Comparison of ENCODE assay signal across 8 mouse cellular contexts in genomic region chr3:95818571-95819288, GRCm38 (mm10). TPM values are rescaled to one million over a fixed set of nuclear protein-coding genes. Genes with fewer than 3 reads are reported as not detected.
A peak's percentile ranks its signal among the peaks of the same experiment; 100 is the strongest.
DNase-seq lines count a peak whose midpoint lies in the region; ATAC-seq and TF ChIP-seq lines count a peak whose summit lies in the region.

TSS of gene Rprd2 (minus strand) at chr3:95818863.

- peak within 1 kb of the TSS; percentile 96 for H3K9ac ChIP-seq in ES-Bruce4 (ENCODE audit: low read depth, poor library complexity, severe bottlenecking)
- peak within 1 kb of the TSS; percentile 97 for H3K9ac ChIP-seq in forebrain, embryonic 14.5 days (ENCODE audit: low read length)

- peak within 1 kb of the TSS; percentile 94 for H3K27ac ChIP-seq in ES-Bruce4 (ENCODE audit: insufficient read depth, low read length)
- H3K27ac ChIP-seq in forebrain, embryonic 14.5 days (ENCODE audit: low read depth, low read length): peak within 1 kb of the TSS; percentile 100

- WGBS in forebrain, embryonic 14.5 days: under 1% methylated on average over 57 of the region's 60 CpGs
- under 1% methylated on average over 60 of the region's 60 CpGs for whole genome bisulfite sequencing in lung, adult 2 months

- H3K4me2 ChIP-seq in forebrain, embryonic 14.5 days (ENCODE audit: low read length): peak within 1 kb of the TSS; percentile 66

- no peak for TF ChIP-seq EP300 in ES-Bruce4 (IDR thresholded peaks at IDR 0.05; ENCODE audit: insufficient read depth, low read depth, low read length)

- ATAC-seq in cerebellum, adult (ENCODE audit: insufficient number of reproducible peaks, low FRiP score, low TSS enrichment): peak; percentile 54; the same call in 1 of the 2 replicates
- peak; percentile 52 for ATAC-seq in forebrain, embryonic 14.5 days
- ATAC-seq in neutrophil, adult 5-6 weeks (ENCODE audit: extremely low read depth, insufficient number of reproducible peaks, low FRiP score, poor library complexity, severe bottlenecking): peak; percentile 17; the same call in 1 of the 2 replicates

- DNase-seq in forebrain, embryonic 14.5 days (ENCODE audit: low spot score): peak; percentile 80
- DNase-seq in heart, postnatal 14 days: peak; percentile 82 to 83
- DNase-seq in layer of hippocampus, adult 18-20 months (ENCODE audit: low spot score in 2 of 2): peak; percentile 76 to 87
- peak; percentile 82 for DNase-seq in lung, adult 2 months
- DNase-seq in thymus, adult 18-20 months: peak; percentile 48 to 66

- H3K4me1 ChIP-seq in ES-Bruce4 (ENCODE audit: control insufficient read depth, insufficient read depth, low read length): no peaks in the 10 kb centered on the region
- peaks cover 6% of the 10 kb centered on the region; the same call in 1 of the 2 replicates for H3K4me1 ChIP-seq in forebrain, embryonic 14.5 days (ENCODE audit: control insufficient read depth, insufficient read depth, low read length)
- no peaks in the 10 kb centered on the region; the same call in 1 of the 2 replicates for H3K4me1 ChIP-seq in lung, adult 2 months (ENCODE audit: control insufficient read depth, insufficient read depth, low read length)

- H3K27me3 ChIP-seq in ES-Bruce4 (ENCODE audit: control insufficient read depth, insufficient read depth, low read length, poor library complexity, severe bottlenecking): no peaks in the 10 kb centered on the region
- H3K27me3 ChIP-seq in forebrain, embryonic 14.5 days (replicated peaks; ENCODE audit: control insufficient read depth, insufficient read depth, low read length): no peaks in the 10 kb centered on the region

- intact Hi-C loops in heart, postnatal 14 days (cut with DNase I): loop anchor here (5.0 kb wide), 1 partner anchor 186 kb away; no protein-coding TSS in a partner anchor

- no peak for TF ChIP-seq POLR2A in ES-Bruce4 (IDR thresholded peaks at IDR 0.05; ENCODE audit: insufficient read depth, low read length)
- TF ChIP-seq POLR2A in lung, adult 2 months (IDR thresholded peaks at IDR 0.05; ENCODE audit: borderline replicate concordance, extremely low read depth, low read depth, low read length): peak; percentile 60; the same call in 1 of the 2 replicates

- no peaks in the 10 kb centered on the region for H3K9me3 ChIP-seq in ES-Bruce4 (replicated peaks; ENCODE audit: control insufficient read depth, insufficient read depth, low read length, poor library complexity, severe bottlenecking)
- H3K9me3 ChIP-seq in forebrain, embryonic 14.5 days (replicated peaks; ENCODE audit: control insufficient read depth, low read length): no peaks in the 10 kb centered on the region

- no peak for TF ChIP-seq CTCF in ES-Bruce4 (IDR thresholded peaks at IDR 0.05; ENCODE audit: low read depth, low read length)
- no peak for TF ChIP-seq CTCF in lung, adult 2 months (IDR thresholded peaks at IDR 0.05; ENCODE audit: insufficient read depth, low read length)

- no peaks in the 10 kb centered on the region for H3K36me3 ChIP-seq in ES-Bruce4 (ENCODE audit: control insufficient read depth, insufficient read depth, low read length, poor library complexity, severe bottlenecking)
- H3K36me3 ChIP-seq in forebrain, embryonic 14.5 days (ENCODE audit: control insufficient read depth, insufficient read depth, low read length): no peaks in the 10 kb centered on the region

- peak within 1 kb of the TSS; percentile 95 for H3K4me3 ChIP-seq in ES-Bruce4 (ENCODE audit: low read depth, low read length)
- peak within 1 kb of the TSS; percentile 76 for H3K4me3 ChIP-seq in forebrain, embryonic 14.5 days (ENCODE audit: low read depth, low read length)
- H3K4me3 ChIP-seq in lung, adult 2 months (replicated peaks; ENCODE audit: extremely low read depth, low read depth, low read length): peak within 1 kb of the TSS; percentile 90

RNA-seq across cellular contexts. Expression of gene Rprd2, which starts in this region (rescaled TPM):
- polyA plus RNA-seq in ES-Bruce4 (2011; ENCODE audit: insufficient read depth, insufficient read length, low read depth, missing spikeins): 51.4 and 58.6 TPM in 2 replicates
- 14.3 and 18.4 TPM in 2 replicates for polyA plus RNA-seq in forebrain, embryonic 14.5 days (2014; fragmentation: Nextera tagmentation; extraction: Ambion mirVana)
- total RNA-seq in heart, postnatal 14 days (2021): 10 to 100 TPM; 41.3 to 42.1 TPM
- 10 to 100 TPM; 60.1 to 63.0 TPM for total RNA-seq in layer of hippocampus, adult 18-20 months (2021)
- 10.0 and 12.1 TPM in 2 replicates for polyA plus RNA-seq in lung, adult 2 months (2012; rRNA removed)
- 52.3 and 54.8 TPM in 2 replicates for total RNA-seq in neutrophil, adult 5-6 weeks (2017)

Comparison
In these comparisons a context has a peak if more than half of its experiments do, and no peak if none do; other contexts are left out.
1. Peak in every context shown above with its lines: DNase-seq, ATAC-seq, H3K4me3 ChIP-seq and H3K27ac ChIP-seq.